Mouse (Mus musculus) adrenal gland, postnatal 36 days (tissue): ENCODE data around the gene Lyst. TPM values are rescaled to one million over a fixed set of nuclear protein-coding genes. Genes with fewer than 3 reads are reported as not detected.
"Not testable (repeated sequence)": the region's sequence is repeated elsewhere in the genome, so short reads cannot be mapped to it uniquely, and the experiment has no call there.

Experiments
- DNase-seq, 2 experiments: peaks; one replicate each; pipeline ENCODE4 v3.0.0; 2021; ENCODE audit warnings: mixed read lengths in 1 of 2
- long read RNA-seq, 2 experiments: library from polyadenylated mRNA; stranded (forward); transcript quantifications; one replicate each; pipeline ENCODE4 v2.0.0; 2021; ENCODE audit warnings: borderline sequencing depth in 2 of 2
- total RNA-seq, 2 experiments: library from RNA; stranded (reverse); gene quantifications; 2 replicates each; pipeline ENCODE4 v1.2.3; 2021

The Lyst gene
- total RNA-seq: 10 to 100 TPM; 29.4 to 29.7 TPM
- long read RNA-seq, experiment 1, partial matches to known transcripts: 0 of 1 reads
- long read RNA-seq, experiment 1, other reads (novel, unspliced or antisense): 1 of 1 reads
- long read RNA-seq, experiment 2, partial matches to known transcripts: 1 of 2 reads
- long read RNA-seq, experiment 2, other reads (novel, unspliced or antisense): 1 of 2 reads

DNA sequence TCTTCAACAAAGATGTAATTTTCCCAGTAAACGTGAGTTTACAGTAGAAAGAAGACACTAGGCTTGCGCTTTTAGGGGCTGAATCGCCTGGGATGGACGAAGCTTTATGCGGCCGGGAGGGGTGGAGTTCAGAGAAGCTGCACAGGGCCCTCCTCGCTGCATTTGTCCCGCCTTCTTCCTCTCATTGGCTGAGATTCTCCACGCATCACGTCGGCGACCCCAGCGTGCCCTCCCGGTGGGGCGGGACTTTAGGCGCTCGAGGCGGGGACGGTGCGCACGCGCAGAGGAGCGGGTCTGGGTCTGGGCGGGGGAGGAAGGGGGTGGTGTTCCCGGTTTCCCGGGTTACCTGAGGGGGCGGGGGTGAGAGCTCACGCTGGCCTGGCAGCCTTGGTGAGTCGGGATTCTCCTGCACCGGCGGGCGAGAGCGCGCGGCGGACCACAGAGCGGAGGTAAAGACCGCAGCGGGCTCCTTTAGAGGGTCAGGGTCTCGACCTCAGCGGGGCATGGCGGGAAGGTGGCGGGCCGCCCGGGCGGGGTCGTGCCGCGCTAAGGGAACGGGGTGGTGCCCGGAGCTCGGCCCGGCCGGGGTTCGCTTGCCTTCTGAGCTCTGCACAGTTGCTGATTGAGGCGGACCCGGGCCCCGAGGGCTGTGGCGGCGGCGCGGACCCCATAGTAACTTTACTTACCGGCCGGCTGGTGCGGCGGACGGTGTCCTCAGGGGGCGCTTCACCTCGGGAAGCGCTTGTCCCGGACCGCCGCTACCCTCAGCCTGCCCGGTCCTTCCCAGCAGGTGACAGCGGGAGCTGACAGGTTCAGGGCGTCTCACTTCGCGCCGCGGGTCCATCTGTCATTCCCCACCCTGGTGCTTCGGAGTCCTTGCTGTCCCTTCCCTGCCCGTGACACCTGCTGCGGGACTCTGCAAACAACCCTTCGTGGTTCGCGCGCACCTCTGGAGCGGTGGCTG is at the start of gene Lyst:
TSS of gene Lyst (plus strand) at position 350 of the 964 bp plus-strand sequence.
- DNase-seq: peak; percentile 100

- DNase-seq: not testable (repeated sequence)
These were observed 47.1 kb upstream of the Lyst start for GRCm38 (mm10) chr13:13543073-13543472.

- no peak for DNase-seq
These were observed 43.4 kb upstream of the Lyst start for GRCm38 (mm10) chr13:13546792-13547191.

- DNase-seq: no peak
These were observed 42.3 kb upstream of the Lyst start for GRCm38 (mm10) chr13:13547889-13548288.

DNA sequence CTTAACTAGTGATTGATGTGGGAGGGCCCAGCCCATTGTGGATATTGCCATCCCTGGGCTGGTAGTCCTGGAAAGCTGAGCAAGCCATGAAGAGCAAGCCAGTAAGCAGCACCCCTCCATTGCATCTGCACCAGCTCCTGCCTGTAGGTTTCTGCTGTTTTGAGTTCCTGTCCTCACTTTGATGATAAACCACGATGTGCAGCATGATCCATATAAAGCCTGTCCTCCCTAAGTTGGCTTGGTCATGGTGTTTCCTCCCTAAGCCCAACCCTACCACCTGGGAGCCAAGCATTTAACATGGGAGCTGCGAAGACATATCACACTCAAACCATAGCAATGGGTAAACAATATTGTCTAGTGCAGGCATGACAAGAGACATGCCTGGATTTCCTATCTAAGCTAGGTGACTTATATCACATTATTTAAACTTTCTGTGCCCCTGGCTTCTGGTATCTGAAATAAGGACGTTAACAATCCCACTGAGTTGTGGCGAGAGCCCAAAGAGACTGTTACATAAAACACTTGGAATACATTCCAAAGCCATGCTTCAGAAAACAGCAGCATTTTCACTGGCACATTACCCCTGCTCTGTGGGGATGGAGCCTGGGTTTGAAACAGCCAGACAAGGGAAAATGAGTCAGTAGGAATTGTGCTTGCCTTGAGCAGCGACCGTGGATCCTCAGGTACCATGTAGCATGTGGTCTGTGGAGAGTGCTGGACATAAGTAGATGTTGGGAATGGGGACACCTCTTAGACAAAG is 41.6 kb upstream of the Lyst start:
- no peak for DNase-seq

DNA sequence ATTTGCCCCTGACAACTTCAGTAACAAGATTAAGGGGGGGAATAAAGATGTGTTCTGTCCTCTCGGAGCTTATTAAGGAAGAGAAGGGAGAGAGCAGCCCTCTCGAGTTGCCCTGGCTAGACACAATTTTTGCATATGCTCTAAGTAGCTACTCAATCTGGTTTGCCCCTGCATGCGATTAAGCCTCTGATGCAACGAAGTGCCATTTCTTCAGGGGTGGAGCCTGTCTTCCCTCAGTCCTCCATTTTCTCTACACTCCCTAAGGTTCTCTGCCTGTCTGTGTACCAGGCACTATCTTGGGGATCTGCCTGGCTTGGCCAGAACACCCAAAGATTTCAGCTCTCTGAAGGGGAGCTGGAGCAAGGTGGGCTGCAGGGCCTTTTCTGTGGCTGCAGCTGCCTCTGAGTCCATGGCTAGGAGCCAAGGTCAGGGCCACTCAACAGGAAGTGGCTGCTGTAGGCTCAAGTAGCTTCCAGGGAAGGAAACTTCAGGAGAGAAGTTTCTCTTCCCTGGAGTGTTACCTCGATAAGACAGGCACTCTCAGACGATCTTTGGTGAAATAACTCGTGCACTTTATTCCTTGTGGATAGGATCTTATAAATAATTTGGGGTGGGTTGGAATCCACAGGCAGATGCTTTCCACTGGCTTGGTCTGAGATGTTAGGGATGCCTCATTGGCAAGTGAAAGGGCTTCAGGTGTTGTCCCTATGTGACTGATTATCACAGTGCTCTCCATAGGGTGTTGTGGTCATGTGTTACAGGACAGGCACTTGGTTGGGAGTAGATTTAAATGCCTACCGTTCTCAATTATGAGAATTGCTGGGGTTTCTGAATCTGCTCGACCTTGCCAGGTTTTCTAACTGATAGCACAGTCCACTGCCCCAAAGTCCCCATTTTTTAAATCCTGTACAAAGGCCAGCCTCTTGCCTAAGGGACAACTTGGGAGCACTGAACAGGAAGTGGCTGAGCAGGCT is 40.2 kb upstream of the Lyst start:
- peak; percentile 17 to 28 for DNase-seq

DNA sequence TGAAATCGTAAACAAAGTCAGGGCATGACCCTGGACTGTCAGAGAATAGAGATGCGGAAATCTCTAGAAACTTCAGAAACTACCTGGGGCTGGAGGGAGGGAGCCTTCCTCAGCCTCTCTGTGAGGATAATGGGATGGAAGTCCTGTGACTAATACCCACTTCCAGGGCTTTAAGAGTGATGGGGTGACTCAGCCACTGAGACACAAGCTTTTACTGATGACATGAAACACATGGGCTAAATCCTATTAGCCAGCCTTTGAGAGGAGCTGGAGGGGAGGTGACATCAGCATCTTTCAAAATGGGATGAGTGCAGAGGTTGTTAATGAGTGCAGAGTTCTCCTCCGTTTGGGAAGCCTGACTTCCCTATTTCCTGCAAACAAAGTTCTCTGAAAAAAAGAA is 38.2 kb upstream of the Lyst start:
- DNase-seq: peak; percentile 31 to 42

DNA sequence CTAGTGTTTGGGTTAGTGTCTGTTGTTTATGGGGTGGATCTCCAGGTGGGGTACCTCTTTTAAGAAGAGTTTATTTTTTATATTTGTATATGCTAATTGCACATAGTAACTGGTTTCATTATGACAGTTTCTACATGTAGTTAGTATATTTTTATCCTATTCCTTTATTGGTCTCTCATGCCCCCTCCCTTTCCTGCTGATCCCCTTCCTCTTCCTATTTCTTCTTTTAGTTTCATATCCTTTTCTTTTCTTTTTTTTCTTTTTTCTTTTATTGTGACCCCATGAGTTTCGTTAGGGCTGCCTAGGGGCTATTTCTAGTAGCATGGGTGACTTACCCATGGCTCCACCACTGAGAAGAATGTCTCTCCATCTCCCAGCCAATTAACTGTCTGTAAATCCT is 36.5 kb upstream of the Lyst start:
- DNase-seq: no peak

GRCm38 (mm10) chr13:13555196-13555595 is 35.0 kb upstream of the Lyst start:
- DNase-seq: no peak

DNA sequence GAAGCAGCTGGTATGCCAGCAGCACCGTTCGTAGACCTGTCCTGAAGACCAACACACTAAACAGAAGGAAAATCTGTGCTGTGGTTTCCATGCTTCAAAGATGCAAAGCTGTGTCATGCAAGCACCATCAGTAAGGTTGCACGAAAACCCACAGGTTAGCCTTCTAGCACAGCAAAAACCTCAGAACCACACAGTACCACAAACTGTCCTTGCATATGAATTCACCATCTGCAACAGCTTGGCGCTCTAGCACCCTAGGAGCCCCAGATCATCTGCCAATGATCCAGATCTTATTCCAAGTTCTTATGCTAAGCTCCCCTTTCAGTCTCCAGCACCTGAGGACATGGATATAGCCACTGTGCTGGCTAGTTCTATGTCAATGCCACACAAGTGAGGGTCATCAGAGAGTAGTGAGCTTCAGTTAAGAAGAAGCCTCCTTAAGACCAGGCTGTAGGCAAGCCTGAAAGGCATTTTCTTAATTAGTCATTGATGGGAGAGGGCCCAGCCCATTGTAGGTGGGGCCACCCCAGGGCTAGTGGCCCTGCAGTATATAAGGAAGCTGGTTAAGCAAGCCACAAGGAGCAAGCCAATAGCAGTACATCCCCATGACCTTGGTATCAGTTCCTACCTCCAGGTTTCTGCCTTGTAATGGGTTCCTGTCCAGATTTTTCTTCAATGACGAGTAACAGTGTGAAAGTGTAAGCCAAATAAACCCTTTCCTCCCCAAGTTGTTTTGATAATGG is 33.0 kb upstream of the Lyst start:
- no peak for DNase-seq

GRCm38 (mm10) chr13:13558251-13558650 is 31.9 kb upstream of the Lyst start:
- no peak for DNase-seq

DNA sequence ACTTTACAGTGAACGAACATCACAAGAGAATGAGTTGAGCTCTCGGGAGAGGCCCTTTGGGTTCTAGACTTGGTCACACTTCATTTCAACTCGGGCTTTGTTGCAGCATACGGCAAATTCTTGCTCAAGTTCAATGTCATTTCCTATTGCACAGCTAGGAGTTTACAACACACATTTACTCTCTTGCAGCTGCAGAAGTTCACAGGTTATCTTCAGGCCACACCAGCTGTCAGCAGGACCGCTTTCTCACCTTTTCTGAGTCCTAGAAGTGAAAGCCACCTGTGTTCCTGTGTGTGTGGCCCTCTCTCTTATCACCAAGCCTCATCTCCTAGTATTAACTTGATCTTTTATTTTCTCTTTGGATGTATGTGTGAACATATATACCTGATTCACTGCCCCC is 31.3 kb upstream of the Lyst start:
- DNase-seq: no peak

DNA sequence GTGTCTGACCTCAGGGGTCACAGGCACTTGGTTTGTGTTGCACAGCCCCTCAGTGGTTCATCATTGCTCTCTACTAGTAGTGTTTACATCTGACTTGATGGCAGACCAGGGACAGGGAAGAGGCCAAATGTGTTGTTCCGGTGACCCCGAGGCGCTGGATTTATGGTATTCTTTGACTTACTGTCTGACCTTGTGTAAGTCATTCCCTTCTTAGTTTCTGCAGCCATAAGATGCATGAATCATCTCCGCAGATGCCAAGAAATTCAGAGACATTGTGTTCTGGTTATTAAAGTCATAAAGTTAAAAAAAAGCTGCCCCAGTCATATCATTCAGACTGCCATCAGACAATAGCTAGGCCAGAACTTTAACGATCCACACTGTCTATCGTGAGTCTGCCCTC is 27.6 kb upstream of the Lyst start:
- peak; percentile 47 to 51 for DNase-seq

- DNase-seq: no peak
These were observed 26.1 kb upstream of the Lyst start for GRCm38 (mm10) chr13:13564116-13564515.

DNA sequence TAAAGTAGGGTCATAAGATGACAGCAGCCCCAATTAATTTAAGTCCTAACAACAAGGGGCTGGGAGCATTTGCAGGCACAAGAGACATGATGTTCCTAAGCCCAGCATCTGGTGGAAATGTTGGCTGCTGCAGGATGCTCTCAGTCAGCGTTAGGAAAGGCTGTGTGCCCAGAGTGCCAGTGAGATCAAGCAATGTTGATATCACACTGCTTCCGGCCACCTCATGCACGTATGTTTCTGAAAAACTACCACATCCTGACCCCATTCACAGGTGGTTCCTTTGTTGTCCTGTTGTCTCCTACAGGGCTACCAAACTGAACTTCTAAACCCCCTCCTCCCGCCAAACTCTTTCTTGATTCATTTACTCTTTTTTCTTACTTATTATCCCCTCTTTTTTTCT is 25.7 kb upstream of the Lyst start:
- no peak for DNase-seq

- DNase-seq: no peak
These were observed 22.6 kb upstream of the Lyst start for GRCm38 (mm10) chr13:13567640-13568039.

GRCm38 (mm10) chr13:13568824-13569223 is 21.4 kb upstream of the Lyst start:
- no peak for DNase-seq

DNA sequence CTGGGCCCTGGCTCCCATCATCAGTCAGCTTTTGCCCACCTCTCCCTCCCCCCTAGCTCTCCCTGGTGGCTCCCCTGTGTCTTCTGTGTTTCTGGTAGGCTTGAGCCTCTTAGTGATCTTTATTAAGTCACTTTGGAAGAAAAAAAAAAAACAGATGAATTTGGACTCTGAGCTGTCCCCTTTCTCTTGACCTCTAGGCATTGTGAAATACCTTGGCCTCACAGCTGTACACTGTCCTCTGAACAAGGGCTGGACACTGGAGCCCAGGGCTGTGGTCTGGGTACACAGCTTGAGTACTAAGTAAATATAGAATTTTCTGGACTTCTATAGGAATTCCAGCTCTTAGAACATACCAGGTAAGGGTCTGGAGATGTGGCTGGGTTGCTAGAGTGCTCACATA is 20.6 kb upstream of the Lyst start:
- peak; percentile 26 to 27 for DNase-seq

- DNase-seq: no peak
These were observed 17.9 kb upstream of the Lyst start for GRCm38 (mm10) chr13:13572060-13572835.

- peak in 1 of 2 experiments; percentile 25 for DNase-seq
These were observed 17.3 kb upstream of the Lyst start for GRCm38 (mm10) chr13:13572941-13573340.
